Mouse (Mus musculus): ENCODE data around the gene Gm21425.
"Not testable (repeated sequence)": the region's sequence is repeated elsewhere in the genome, so short reads cannot be mapped to it uniquely, and the experiment has no call there.

The Gm21425 gene

GRCm38 (mm10) chrY:13161668-13162067 lies at the start of gene Gm21425:
Gm21425 (plus strand) TSS chrY:13161968.
- in situ Hi-C loops (cut with MboI, MseI): not testable (repeated sequence)

- in situ Hi-C loops (cut with MboI, MseI): not testable (repeated sequence)
Measured at GRCm38 (mm10) chrY:13133392-13133791, 28.4 kb upstream of the Gm21425 start, which contains the start of gene Gm21891. Gm21891 (minus strand) TSS chrY:13133492.
